Mouse (Mus musculus) spleen, adult 18-20 months (tissue): ENCODE measurements around the gene Dnah12.
"Not testable (repeated sequence)": the region's sequence is repeated elsewhere in the genome, so short reads cannot be mapped to it uniquely, and the experiment has no call there.

Experiments used
- DNase-seq, 2 experiments: peaks; one replicate each; pipeline ENCODE4 v3.0.0; 2022; ENCODE audit warnings: mixed read lengths in 2 of 2

Dnah12 gene

GRCm38 (mm10) chr14:26890777-26891176 lies 197.7 kb downstream of the Dnah12 start:
- no peak for DNase-seq

GRCm38 (mm10) chr14:26894392-26894791 lies 201.3 kb downstream of the Dnah12 start, which contains the start of gene Asb14:
Asb14 (plus strand) TSS chr14:26894557.
- no peak for DNase-seq

- no peak for DNase-seq
These were observed 206.4 kb downstream of the Dnah12 start for GRCm38 (mm10) chr14:26899490-26899889.

GRCm38 (mm10) chr14:26900893-26901292 lies 207.8 kb downstream of the Dnah12 start:
- no peak for DNase-seq

GRCm38 (mm10) chr14:26907401-26907800 lies 214.3 kb downstream of the Dnah12 start:
- DNase-seq: no peak

GRCm38 (mm10) chr14:26910461-26910860 lies 217.4 kb downstream of the Dnah12 start:
- DNase-seq: not testable (repeated sequence)

- DNase-seq: no peak
These were observed 218.1 kb downstream of the Dnah12 start for GRCm38 (mm10) chr14:26911201-26911600.

- no peak for DNase-seq
These were observed 218.8 kb downstream of the Dnah12 start for GRCm38 (mm10) chr14:26911826-26912225.

GRCm38 (mm10) chr14:26913681-26914268 lies 220.7 kb downstream of the Dnah12 start:
- DNase-seq: no peak

GRCm38 (mm10) chr14:26919310-26919709 lies 226.2 kb downstream of the Dnah12 start:
- no peak for DNase-seq

GRCm38 (mm10) chr14:26923702-26924421 lies 230.8 kb downstream of the Dnah12 start:
- DNase-seq: no peak

- no peak for DNase-seq
These were observed 241.8 kb downstream of the Dnah12 start for GRCm38 (mm10) chr14:26934891-26935290.

- no peak for DNase-seq
These were observed 242.5 kb downstream of the Dnah12 start for GRCm38 (mm10) chr14:26935558-26935957.
